Mouse (Mus musculus) Muller cell, postnatal 12 days (primary cell): Measurements from ENCODE around the gene Dnajc3.
A peak's percentile ranks its signal among the peaks of the same experiment; 100 is the strongest.

Experiments used
- DNase-seq: peaks from one replicate; pipeline ENCODE4 v3.0.0-alpha.2; 2015; ENCODE audit errors: inconsistent ontology term

Gene Dnajc3

GRCm38 (mm10) chr14:118982429-118983045 lies 44.8 kb downstream of the Dnajc3 start:
- peak; percentile 27 for DNase-seq

DNA sequence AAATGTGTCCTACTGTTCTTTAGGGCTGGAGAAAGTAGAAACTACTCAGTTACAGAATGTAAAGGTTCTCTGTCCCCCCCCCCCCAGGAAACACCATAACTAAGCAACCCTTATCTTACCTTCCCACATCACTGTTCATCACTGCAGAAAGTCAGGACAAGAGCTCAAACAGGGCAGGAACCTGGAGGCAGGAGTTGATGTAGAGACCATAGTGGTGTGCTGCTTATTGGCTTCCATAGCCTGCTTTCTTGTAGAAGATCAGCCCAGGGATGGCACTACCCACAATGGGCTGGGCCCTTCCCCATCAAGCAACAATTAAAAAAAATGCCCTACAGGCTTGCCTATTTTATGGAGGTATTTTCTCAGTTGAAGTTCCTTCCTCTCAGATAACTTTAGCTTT lies 45.6 kb downstream of the Dnajc3 start:
- DNase-seq: no peak

- DNase-seq: no peak
These were observed 46.4 kb downstream of the Dnajc3 start for GRCm38 (mm10) chr14:118984161-118984560.

GRCm38 (mm10) chr14:118986653-118987522 lies 49.1 kb downstream of the Dnajc3 start:
- DNase-seq: peak; percentile 67

DNA sequence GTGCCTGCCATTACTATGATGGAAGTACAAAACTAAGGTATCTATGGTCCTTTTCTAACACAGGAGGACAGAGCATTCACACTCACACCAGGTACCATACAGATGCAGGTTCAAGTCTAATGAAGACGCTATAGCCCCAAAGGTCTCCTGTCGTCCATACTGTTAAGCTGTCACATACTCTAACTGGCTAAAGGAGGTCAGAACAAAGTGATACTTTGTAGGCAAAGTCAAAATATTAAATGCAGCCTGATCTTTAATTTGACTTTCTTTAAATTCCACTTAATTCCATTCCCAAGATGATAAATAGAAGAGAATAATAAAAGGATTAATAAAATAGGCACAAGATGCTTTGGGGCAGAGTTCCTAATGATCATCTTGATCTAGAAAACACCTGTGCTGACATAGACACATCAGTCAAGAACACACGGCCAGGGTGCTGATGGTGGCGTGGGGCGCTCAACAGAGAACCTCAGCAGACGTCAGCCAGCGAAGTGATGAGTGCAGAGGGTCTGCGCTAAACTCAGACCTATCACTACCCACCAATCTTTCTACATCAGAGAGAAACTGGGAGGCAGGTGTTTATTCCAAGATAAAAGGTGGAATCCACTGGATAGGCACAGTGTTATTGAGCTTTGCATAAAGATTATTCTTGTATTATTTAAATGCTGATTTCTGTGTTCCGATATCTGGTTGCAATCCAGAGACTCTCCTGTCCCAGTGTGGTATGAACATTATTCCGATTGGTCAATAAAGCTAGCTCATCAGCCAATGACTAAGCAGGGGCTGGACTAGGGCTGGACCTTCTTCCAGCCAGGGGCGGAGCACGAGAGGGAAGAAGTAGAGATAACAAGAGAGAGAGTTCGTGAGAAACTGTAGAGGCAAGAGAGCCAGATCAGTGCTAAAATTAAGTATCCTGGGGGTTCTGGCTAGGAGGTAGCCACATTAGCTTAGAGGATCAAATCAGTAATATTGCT lies 50.0 kb downstream of the Dnajc3 start:
- DNase-seq: no peak

DNA sequence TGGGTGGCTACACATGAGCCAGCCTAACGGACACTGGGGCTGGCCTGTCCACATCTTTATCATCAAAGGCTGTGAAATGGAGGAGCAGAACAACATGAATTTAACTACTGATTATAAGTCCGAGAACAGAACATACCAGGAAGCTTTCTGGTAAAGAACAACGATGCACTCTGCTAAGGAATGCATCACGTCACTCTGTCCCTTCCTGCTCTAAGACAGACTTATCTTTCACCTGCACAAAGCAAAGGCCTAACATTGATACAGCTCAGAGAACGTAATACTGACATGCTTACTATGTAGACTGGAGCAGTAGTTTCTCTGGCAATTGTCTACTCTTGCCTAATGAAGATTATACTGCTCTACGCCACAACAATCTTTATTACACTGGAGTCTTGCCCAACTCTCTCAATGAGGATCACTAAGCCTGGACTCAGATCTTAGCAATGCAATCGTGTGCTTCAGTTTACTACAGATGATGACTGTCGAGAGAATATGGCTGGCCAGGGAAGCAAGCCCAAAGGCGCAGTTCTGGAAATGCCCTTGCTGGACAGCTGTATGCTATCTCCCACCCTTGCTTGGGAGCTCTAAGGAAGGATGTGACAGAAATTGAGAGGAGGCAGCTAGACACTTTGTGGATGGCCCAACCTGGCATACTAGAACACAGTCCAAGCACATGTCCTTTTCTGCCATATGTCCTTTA lies 57.6 kb downstream of the Dnajc3 start:
- no peak for DNase-seq

DNA sequence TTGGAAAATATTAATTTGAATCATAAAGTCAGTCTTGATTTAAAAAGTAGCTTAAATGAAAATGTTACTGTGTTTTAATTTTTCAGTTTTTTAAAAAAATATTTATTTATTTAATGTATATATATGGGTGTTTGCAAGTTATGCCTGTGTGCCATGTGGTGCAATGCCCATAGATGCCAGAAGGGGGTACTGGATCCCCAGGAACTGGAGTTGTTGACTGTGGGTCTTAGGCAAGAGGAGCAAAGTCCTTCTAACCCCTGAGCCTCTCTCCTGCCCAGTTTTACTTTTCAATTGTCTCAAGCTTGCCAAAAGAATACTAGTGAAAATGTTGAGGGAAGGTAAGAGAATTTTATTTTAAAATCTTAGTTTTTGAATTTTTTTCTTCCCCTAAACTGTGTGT lies 65.5 kb downstream of the Dnajc3 start:
- DNase-seq: no peak

GRCm38 (mm10) chr14:119005834-119006233 lies 68.1 kb downstream of the Dnajc3 start:
- DNase-seq: peak; percentile 39

DNA sequence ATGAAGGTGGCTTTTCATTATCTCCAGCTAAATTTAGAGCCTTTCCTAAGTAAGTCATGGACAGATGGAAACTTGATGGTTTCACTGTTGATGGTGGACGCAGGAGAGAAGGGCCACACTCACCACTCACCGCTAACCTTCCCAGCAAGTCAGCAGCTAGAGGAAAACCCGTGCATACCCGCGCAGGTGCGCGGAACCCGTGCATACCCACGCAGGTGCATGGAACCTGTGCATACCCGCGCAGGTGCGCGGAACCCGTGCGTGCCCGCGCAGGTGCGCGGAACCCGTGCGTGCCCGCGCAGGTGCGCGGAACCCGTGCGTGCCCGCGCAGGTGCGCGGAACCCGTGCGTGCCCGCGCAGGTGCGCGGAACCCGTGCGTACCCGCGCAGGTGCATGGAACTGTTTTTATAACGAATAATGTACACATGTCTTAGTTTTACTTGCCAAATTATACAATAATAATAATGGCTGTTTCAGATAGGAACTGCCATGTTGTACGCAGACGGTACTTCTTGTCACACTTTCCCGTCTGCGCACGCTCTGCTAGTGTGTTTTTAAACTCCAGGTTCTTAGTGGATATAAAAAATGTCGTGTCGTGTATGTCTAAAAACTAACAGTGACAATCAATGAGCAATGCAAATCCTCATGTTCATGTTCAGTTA lies 68.8 kb downstream of the Dnajc3 start:
- DNase-seq: no peak

GRCm38 (mm10) chr14:119007103-119007951 lies 69.6 kb downstream of the Dnajc3 start:
- peak; percentile 98 for DNase-seq

- DNase-seq: no peak
These were observed 70.3 kb downstream of the Dnajc3 start for GRCm38 (mm10) chr14:119008031-119008590.

- DNase-seq: no peak
These were observed 71.8 kb downstream of the Dnajc3 start for GRCm38 (mm10) chr14:119009531-119009930.

DNA sequence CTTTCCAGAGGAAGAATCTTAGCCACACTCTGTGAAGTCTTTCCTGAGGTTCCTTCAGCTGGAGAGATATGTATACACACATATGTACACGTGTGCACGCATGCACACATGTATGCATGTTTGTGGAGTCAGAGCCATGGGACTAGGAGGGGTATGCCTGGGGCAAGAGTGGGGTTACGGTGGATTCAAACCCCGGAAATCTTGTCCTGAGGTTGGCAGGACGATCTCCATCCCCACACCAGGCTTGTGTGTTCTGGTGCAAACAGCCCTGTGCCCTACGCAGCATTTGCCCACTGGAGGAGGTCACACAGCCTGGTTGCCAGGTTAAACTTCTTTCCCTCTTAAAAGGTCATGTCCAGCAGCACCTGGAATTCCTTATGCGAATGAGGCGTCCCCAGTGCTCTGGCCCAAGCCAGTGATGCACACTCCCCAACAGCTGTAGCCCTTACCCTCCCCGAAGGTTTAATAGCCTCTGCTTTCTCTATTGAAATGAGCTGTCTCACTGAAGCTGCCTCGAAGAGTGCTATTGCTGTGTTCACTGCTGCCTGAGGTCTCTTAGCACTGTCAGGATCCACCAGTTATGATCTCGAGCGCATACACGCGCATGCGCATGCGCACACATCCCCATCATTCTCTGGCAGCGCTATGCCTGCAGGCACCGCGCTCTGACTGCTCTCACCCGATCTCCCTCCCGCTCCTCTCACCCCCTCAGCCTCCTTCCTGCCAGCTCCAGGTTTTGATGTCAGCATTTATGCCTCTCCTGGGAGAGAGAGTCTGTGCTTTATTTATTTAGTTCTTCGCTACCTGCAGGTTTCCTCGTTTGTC lies 75.0 kb downstream of the Dnajc3 start:
- DNase-seq: peak; percentile 11

DNA sequence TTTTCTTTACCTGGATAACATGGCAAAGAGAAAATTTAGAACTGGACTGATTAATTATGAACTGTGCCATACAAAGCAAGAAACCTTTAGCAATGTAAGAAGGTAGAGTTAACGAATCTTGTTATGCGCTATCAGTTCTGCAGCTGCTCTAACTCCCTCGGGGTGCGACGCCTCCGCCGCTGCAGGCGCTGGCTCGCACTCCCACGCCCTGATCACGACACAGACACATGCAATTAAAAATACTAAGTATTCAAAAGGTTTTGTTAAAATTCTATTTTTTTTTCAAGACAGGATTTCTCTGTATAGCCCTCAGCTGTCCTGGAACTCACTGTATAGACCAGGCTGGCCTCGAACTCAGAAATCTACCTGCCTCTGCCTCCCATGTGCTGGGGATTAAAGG lies 75.8 kb downstream of the Dnajc3 start:
- DNase-seq: no peak

DNA sequence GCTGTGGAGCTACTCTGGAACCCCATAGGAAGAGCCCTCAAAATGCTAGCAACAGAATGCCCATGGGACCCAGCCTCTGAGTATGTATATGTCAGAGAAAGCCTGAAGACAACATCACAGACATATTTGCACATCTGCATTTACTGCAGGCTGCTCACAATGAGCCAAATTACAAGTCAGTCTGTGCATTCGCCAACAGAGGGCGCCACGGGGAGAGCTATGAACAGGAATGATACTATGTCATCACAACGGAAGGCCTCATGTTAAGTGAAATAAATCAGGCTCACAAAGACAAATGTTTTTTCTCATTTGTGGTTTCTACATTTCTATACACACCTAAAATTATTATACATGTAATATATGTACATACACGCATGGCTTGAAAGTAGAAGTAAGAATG lies 88.1 kb downstream of the Dnajc3 start:
- DNase-seq: peak; percentile 23

DNA sequence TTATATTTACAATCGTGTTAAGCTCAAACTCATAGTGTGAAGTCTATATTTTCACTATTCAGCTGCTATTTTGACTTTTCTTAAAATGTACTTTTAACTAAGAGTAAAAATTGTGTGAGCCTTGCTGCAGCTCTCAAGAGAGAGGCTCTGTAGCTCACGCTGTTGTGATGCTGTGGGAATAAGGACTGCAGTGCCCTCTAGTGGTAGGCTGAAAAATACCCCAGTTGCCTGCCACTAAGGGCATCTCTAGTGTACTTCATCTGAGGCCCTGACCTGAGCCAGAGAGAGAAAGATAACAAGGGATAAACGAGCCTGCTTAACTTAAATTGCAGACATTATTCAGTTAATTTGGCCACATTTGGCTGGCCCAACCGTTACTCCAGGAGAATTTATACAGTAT lies 89.4 kb downstream of the Dnajc3 start:
- DNase-seq: peak; percentile 31

- peak; percentile 76 for DNase-seq
These were observed 90.0 kb downstream of the Dnajc3 start for GRCm38 (mm10) chr14:119027675-119028253.
